22 mouse cellular contexts compared by ENCODE assay signal in the genomic region with DNA sequence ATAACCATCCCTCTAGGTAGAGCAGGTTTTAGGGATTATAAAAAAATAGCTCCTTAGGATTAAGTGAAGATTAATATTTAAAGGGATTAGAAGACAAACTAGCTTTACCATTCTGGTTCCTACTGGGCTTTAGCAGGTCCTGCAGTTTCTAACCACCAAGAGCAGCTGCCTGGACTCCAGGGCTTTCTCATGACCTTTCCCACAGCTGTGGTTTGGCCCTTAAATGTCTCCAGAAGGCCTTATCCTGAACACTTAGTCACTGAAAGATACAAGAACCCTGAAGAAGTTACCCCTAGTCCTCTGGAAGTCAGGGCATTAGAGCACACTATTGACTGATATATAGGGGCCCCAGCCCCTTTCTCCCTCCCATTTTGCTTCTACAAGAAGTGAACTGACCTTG. TPM values are rescaled to one million over a fixed set of nuclear protein-coding genes. Genes with fewer than 3 reads are reported as not detected.
A peak's percentile ranks its signal among the peaks of the same experiment; 100 is the strongest.
DNase-seq lines count a peak whose midpoint lies in the region; ATAC-seq and TF ChIP-seq lines count a peak whose summit lies in the region.
"Had no signal": no experiment of that assay in that cellular context is flagged by ENCODE, and none has a peak within 500 bp of the region (broad histone marks: within the 10 kb centered on the region; RNA-seq: fewer than 3 reads in every experiment).

No protein-coding gene starts in this region.

- intact Hi-C loops in heart, postnatal 14 days (cut with DNase I), result no loop called here

- peak overlapping the region; percentile 62 for H3K27ac ChIP-seq in heart, embryonic 16.5 days (ENCODE audit: low read length)
- peak overlapping the region; percentile 96 for H3K27ac ChIP-seq in thymus, adult 2 months (ENCODE audit: control insufficient read depth, insufficient read depth, low read length)
- peak overlapping the region; percentile 38; the same call in 1 of the 2 replicates for H3K27ac ChIP-seq in bone marrow, adult 2 months (ENCODE audit: control insufficient read depth, insufficient read depth, low read depth, low read length, poor library complexity)
- no peak overlapping the region for H3K27ac ChIP-seq in midbrain, embryonic 16.5 days (ENCODE audit: low read length)
- H3K27ac ChIP-seq in embryonic facial prominence, embryonic 10.5 days (replicated peaks), result no peak overlapping the region
- H3K27ac ChIP-seq: embryonic facial prominence, embryonic 12.5 days; heart, embryonic 10.5 days; hindbrain, embryonic 13.5 days; kidney, postnatal 0 days; limb, embryonic 10.5 days; midbrain, embryonic 10.5 days had no signal

- no peak for TF ChIP-seq CTCF in thymus, adult 2 months (IDR thresholded peaks at IDR 0.05; ENCODE audit: borderline replicate concordance, control insufficient read depth, extremely low read depth, insufficient read depth, low read length, poor library complexity)
- TF ChIP-seq CTCF in bone marrow, adult 2 months (IDR thresholded peaks at IDR 0.05; ENCODE audit: control insufficient read depth, insufficient read depth, low read length), result no peak

- H3K4me1 ChIP-seq in heart, embryonic 16.5 days (ENCODE audit: control insufficient read depth, insufficient read depth, low read length), result peaks cover 10% of the 10 kb centered on the region
- H3K4me1 ChIP-seq in thymus, adult 2 months (replicated peaks; ENCODE audit: control insufficient read depth, insufficient read depth, low read length), result peaks cover 35% of the 10 kb centered on the region
- H3K4me1 ChIP-seq in bone marrow, adult 2 months (ENCODE audit: control insufficient read depth, insufficient read depth, low read length), result peaks cover 18% of the 10 kb centered on the region
- peaks cover 3% of the 10 kb centered on the region for H3K4me1 ChIP-seq in midbrain, embryonic 16.5 days (ENCODE audit: control insufficient read depth, insufficient read depth, low read length)
- H3K4me1 ChIP-seq in embryonic facial prominence, embryonic 10.5 days, result peaks cover 18% of the 10 kb centered on the region

- DNase-seq in heart, postnatal 14 days, result no peak
- no peak for DNase-seq in thymus, adult 2 months
- DNase-seq in thymus, postnatal 25 days, result no peak
- no peak for DNase-seq in embryonic facial prominence, embryonic 10.5 days (ENCODE audit: low spot score)
- no peak for DNase-seq in left cerebral cortex, adult 8-10 months (ENCODE audit: low spot score in 2 of 2)
- DNase-seq: cerebellum, adult 18-20 months; cerebellum, postnatal 14 days; forebrain, postnatal 0 days; gastrocnemius, postnatal 36 days; kidney, adult 18-20 months; lung, postnatal 4 days; right cerebral cortex, postnatal 14 days had no signal

- TF ChIP-seq POLR2A in thymus, adult 2 months (IDR thresholded peaks at IDR 0.05; ENCODE audit: control insufficient read depth, extremely low read depth, insufficient read depth, low read length, poor library complexity), result no peak
- no peak for TF ChIP-seq POLR2A in bone marrow, adult 2 months (IDR thresholded peaks at IDR 0.05; ENCODE audit: borderline replicate concordance, control insufficient read depth, low read depth, low read length)

- no peak overlapping the region for H3K4me2 ChIP-seq in heart, embryonic 16.5 days (ENCODE audit: low read depth, low read length)
- no peak overlapping the region for H3K4me2 ChIP-seq in midbrain, embryonic 16.5 days (ENCODE audit: low read length)
- H3K4me2 ChIP-seq: embryonic facial prominence, embryonic 12.5 days; hindbrain, embryonic 13.5 days had no signal

- H3K36me3 ChIP-seq in heart, embryonic 16.5 days (ENCODE audit: control insufficient read depth, insufficient read depth), result no peaks in the 10 kb centered on the region
- no peaks in the 10 kb centered on the region for H3K36me3 ChIP-seq in thymus, adult 2 months (ENCODE audit: control insufficient read depth, insufficient read depth, low read length)
- H3K36me3 ChIP-seq in midbrain, embryonic 16.5 days (ENCODE audit: control insufficient read depth, insufficient read depth, low read length), result no peaks in the 10 kb centered on the region
- no peaks in the 10 kb centered on the region for H3K36me3 ChIP-seq in embryonic facial prominence, embryonic 10.5 days (replicated peaks)
- H3K36me3 ChIP-seq: embryonic facial prominence, embryonic 12.5 days; heart, embryonic 10.5 days; hindbrain, embryonic 13.5 days; limb, embryonic 10.5 days had no signal

- no peaks in the 10 kb centered on the region for H3K9me3 ChIP-seq in heart, embryonic 16.5 days (replicated peaks; ENCODE audit: control insufficient read depth, low read length)
- no peaks in the 10 kb centered on the region for H3K9me3 ChIP-seq in midbrain, embryonic 16.5 days (replicated peaks; ENCODE audit: control insufficient read depth, low read length, poor library complexity, severe bottlenecking)
- no peaks in the 10 kb centered on the region for H3K9me3 ChIP-seq in embryonic facial prominence, embryonic 10.5 days
- H3K9me3 ChIP-seq: embryonic facial prominence, embryonic 12.5 days; heart, embryonic 10.5 days; hindbrain, embryonic 13.5 days; limb, embryonic 10.5 days; midbrain, embryonic 10.5 days had no signal

- H3K4me3 ChIP-seq in heart, embryonic 16.5 days (ENCODE audit: low read length), result no peak overlapping the region
- H3K4me3 ChIP-seq in thymus, adult 2 months (ENCODE audit: control insufficient read depth, insufficient read depth, low read length), result no peak overlapping the region
- no peak overlapping the region for H3K4me3 ChIP-seq in bone marrow, adult 2 months (replicated peaks; ENCODE audit: control insufficient read depth, low read depth, low read length)
- no peak overlapping the region for H3K4me3 ChIP-seq in midbrain, embryonic 16.5 days (ENCODE audit: low read depth, low read length)
- H3K4me3 ChIP-seq in embryonic facial prominence, embryonic 10.5 days, result no peak overlapping the region
- H3K4me3 ChIP-seq: embryonic facial prominence, embryonic 12.5 days; heart, embryonic 10.5 days; hindbrain, embryonic 13.5 days; limb, embryonic 10.5 days; midbrain, embryonic 10.5 days had no signal

- ATAC-seq in heart, embryonic 16.5 days (replicated peaks; ENCODE audit: extremely low read depth, insufficient read depth, low FRiP score), result no peak
- no peak for ATAC-seq in midbrain, embryonic 16.5 days
- ATAC-seq: forebrain, postnatal 0 days had no signal

- no peaks in the 10 kb centered on the region for H3K27me3 ChIP-seq in heart, embryonic 16.5 days (ENCODE audit: control insufficient read depth, insufficient read depth, low read length)
- H3K27me3 ChIP-seq in thymus, adult 2 months (ENCODE audit: control insufficient read depth, insufficient read depth, low read length), result no peaks in the 10 kb centered on the region
- H3K27me3 ChIP-seq in midbrain, embryonic 16.5 days (ENCODE audit: control insufficient read depth, insufficient read depth, low read depth, low read length), result no peaks in the 10 kb centered on the region
- H3K27me3 ChIP-seq in embryonic facial prominence, embryonic 10.5 days (replicated peaks; ENCODE audit: low read depth, poor library complexity, severe bottlenecking), result 0 out of 2 replicates have a peak, but pooled peaks cover 2% of the 10 kb centered on the region
- H3K27me3 ChIP-seq: embryonic facial prominence, embryonic 12.5 days; hindbrain, embryonic 13.5 days had no signal

- no peak overlapping the region for H3K9ac ChIP-seq in heart, embryonic 16.5 days (ENCODE audit: low read length)
- H3K9ac ChIP-seq in midbrain, embryonic 16.5 days (ENCODE audit: low read depth, low read length), result no peak overlapping the region
- H3K9ac ChIP-seq: embryonic facial prominence, embryonic 12.5 days; forebrain, postnatal 0 days; hindbrain, embryonic 13.5 days had no signal

RNA-seq across cellular contexts. Expression of a gene that starts 7.1 kb away (rescaled TPM):
- 10.9 and 11.2 TPM in 2 replicates for polyA plus RNA-seq in heart, embryonic 16.5 days (2015; fragmentation: Nextera tagmentation; extraction: Ambion mirVana)
- 1 to 10 TPM; 4.5 to 6.0 TPM for total RNA-seq in heart, postnatal 14 days (2021)
- 219 and 378 TPM in 2 replicates for polyA plus RNA-seq in thymus, adult 2 months (2012; rRNA removed)
- 58.4 and 111 TPM in 2 replicates for polyA plus RNA-seq in bone marrow, adult 2 months (2011; ENCODE audit: insufficient read depth, insufficient read length, low replicate concordance, missing spikeins)
- polyA plus RNA-seq in midbrain, embryonic 16.5 days (2015; fragmentation: Nextera tagmentation; extraction: Ambion mirVana), result 20.5 and 20.7 TPM in 2 replicates
- polyA plus RNA-seq in embryonic facial prominence, embryonic 10.5 days (2016; fragmentation: Nextera tagmentation; extraction: Ambion mirVana), result 15.8 and 17.3 TPM in 2 replicates
- 10 to 100 TPM; 24.6 to 28.2 (median 26.7) TPM for total RNA-seq in left cerebral cortex, adult 8-10 months (2022)
- polyA plus RNA-seq: C2C12 had no signal

RNA-seq across cellular contexts. Expression of a gene that starts 47.0 kb away (rescaled TPM):
- 10.8 and 12.4 TPM in 2 replicates for polyA plus RNA-seq in heart, embryonic 16.5 days (2015; fragmentation: Nextera tagmentation; extraction: Ambion mirVana)
- 10 to 100 TPM; 11.5 to 11.8 TPM for total RNA-seq in heart, postnatal 14 days (2021)
- polyA plus RNA-seq in thymus, adult 2 months (2012; rRNA removed), result 10.8 and 16.6 TPM in 2 replicates
- 5.9 and 7.6 TPM in 2 replicates for polyA plus RNA-seq in bone marrow, adult 2 months (2011; ENCODE audit: insufficient read depth, insufficient read length, low replicate concordance, missing spikeins)
- polyA plus RNA-seq in midbrain, embryonic 16.5 days (2015; fragmentation: Nextera tagmentation; extraction: Ambion mirVana), result 48.0 and 56.3 TPM in 2 replicates
- 8.6 and 9.8 TPM in 2 replicates for polyA plus RNA-seq in embryonic facial prominence, embryonic 10.5 days (2016; fragmentation: Nextera tagmentation; extraction: Ambion mirVana)
- total RNA-seq in left cerebral cortex, adult 8-10 months (2022), result 100 to 1,000 TPM; 185 to 200 (median 195) TPM

Comparison
In these comparisons a context has a peak if more than half of its experiments do, and no peak if none do; other contexts are left out.
1. H3K27ac ChIP-seq: peak in heart, embryonic 16.5 days (single experiment), thymus, adult 2 months (single experiment) and bone marrow, adult 2 months (single experiment); none in midbrain, embryonic 16.5 days (single experiment) and embryonic facial prominence, embryonic 10.5 days (single experiment).